Mouse (Mus musculus) testis, adult 2 months (tissue): ENCODE results near the gene Dlat. TPM values are rescaled to one million over a fixed set of nuclear protein-coding genes. Genes with fewer than 3 reads are reported as not detected.
"Not testable (repeated sequence)": the region's sequence is repeated elsewhere in the genome, so short reads cannot be mapped to it uniquely, and the experiment has no call there.

Experiments
- H3K27ac ChIP-seq: fragments of 200-500 bp; 2 replicates; pipeline ENCODE4 v1.5.1; 2012; ENCODE audit warnings: low read depth, low read length; ENCODE audit not compliant: control insufficient read depth, insufficient read depth
- H3K27me3 ChIP-seq: fragments of 200-500 bp; 2 replicates; pipeline ENCODE4 v1.6.1; 2012; ENCODE audit warnings: mild to moderate bottlenecking, low read length, moderate library complexity; ENCODE audit not compliant: control insufficient read depth, insufficient read depth
- H3K36me3 ChIP-seq: fragments of 200-500 bp; 2 replicates; pipeline ENCODE4 v1.6.1; 2012; ENCODE audit warnings: mild to moderate bottlenecking, low read length; ENCODE audit not compliant: control insufficient read depth, insufficient read depth
- H3K4me1 ChIP-seq: fragments of 200-500 bp; 2 replicates; pipeline ENCODE4 v1.6.1; 2012; ENCODE audit warnings: low read length; ENCODE audit not compliant: control insufficient read depth, insufficient read depth
- H3K4me3 ChIP-seq: fragments of 200-500 bp; 2 replicates; pipeline ENCODE4 v1.5.1; 2012; ENCODE audit warnings: low read depth, mild to moderate bottlenecking, low read length, moderate library complexity, mixed read lengths; ENCODE audit not compliant: control insufficient read depth
- CTCF ChIP-seq: fragments of 200-500 bp; IDR thresholded peaks from 2 replicates; pipeline ENCODE4 v1.5.1; 2012; ENCODE audit warnings: low read depth, mild to moderate bottlenecking, inconsistent platforms, low read length, moderate library complexity; ENCODE audit not compliant: control insufficient read depth, insufficient read depth, insufficient replicate concordance
- POLR2A ChIP-seq: fragments of 200-500 bp; IDR thresholded peaks from 2 replicates; pipeline ENCODE4 v1.6.1; 2012; ENCODE audit warnings: low read depth, mild to moderate bottlenecking, inconsistent platforms, low read length, moderate library complexity; ENCODE audit not compliant: control insufficient read depth
- polyA plus RNA-seq: library from polyadenylated mRNA; depleted of rRNA; stranded (reverse); fragments of >200 nt; gene quantifications from 2 replicates; pipeline ENCODE4 v1.2.3, GENCODE M21; 2012

The Dlat gene
- polyA plus RNA-seq, 1 experiment, result 36.8 TPM

GRCm38 (mm10) chr9:50658941-50659388 is 615 bp downstream of the Dlat start:
- TF ChIP-seq CTCF (no peak), POLR2A (no peak)
- H3K27me3 ChIP-seq, result no peaks in the 10 kb centered on the region
- H3K4me3 ChIP-seq, result peak overlapping the region; percentile 93
- H3K4me1 ChIP-seq, result peaks cover 3% of the 10 kb centered on the region
- H3K36me3 ChIP-seq, result no peaks in the 10 kb centered on the region
- peak overlapping the region; percentile 3; the same call in 1 of the 2 replicates for H3K27ac ChIP-seq

GRCm38 (mm10) chr9:50658391-50658790 is 1.2 kb downstream of the Dlat start:
- Histone ChIP-seq H3K27me3 (no peaks in the 10 kb centered on the region), H3K36me3 (no peaks in the 10 kb centered on the region), H3K4me1 (peaks cover 3% of the 10 kb centered on the region), H3K4me3 (peak overlapping the region; percentile 93; the same call in 1 of the 2 replicates), H3K27ac (no peak overlapping the region)
- TF ChIP-seq POLR2A (no peak), CTCF (no peak)

GRCm38 (mm10) chr9:50650503-50650902 is 9.1 kb downstream of the Dlat start:
- H3K4me1 ChIP-seq, result no peaks in the 10 kb centered on the region
- 0 out of 2 replicates have a peak, but pooled peaks cover 1% of the 10 kb centered on the region for H3K36me3 ChIP-seq
- no peak overlapping the region for H3K4me3 ChIP-seq
- no peaks in the 10 kb centered on the region for H3K27me3 ChIP-seq
- H3K27ac ChIP-seq, result no peak overlapping the region
- TF ChIP-seq POLR2A (no peak), CTCF (no peak)

- Histone ChIP-seq H3K27me3 (no peaks in the 10 kb centered on the region), H3K4me1 (no peaks in the 10 kb centered on the region), H3K36me3 (peaks cover 6% of the 10 kb centered on the region), H3K27ac (no peak overlapping the region), H3K4me3 (no peak overlapping the region)
- TF ChIP-seq CTCF, result no peak
- TF ChIP-seq POLR2A, result no peak
These were observed 12.7 kb downstream of the Dlat start for GRCm38 (mm10) chr9:50646826-50647370.

- Histone ChIP-seq H3K4me1 (no peaks in the 10 kb centered on the region), H3K27ac (no peak overlapping the region), H3K4me3 (no peak overlapping the region), H3K27me3 (no peaks in the 10 kb centered on the region), H3K36me3 (no peaks in the 10 kb centered on the region; the same call in 1 of the 2 replicates)
- TF ChIP-seq POLR2A (no peak), CTCF (no peak)
These were observed 25.3 kb downstream of the Dlat start for GRCm38 (mm10) chr9:50634270-50634669.

- H3K27ac ChIP-seq, result no peak overlapping the region
- H3K4me1 ChIP-seq, result no peaks in the 10 kb centered on the region
- H3K36me3 ChIP-seq, result no peaks in the 10 kb centered on the region; the same call in 1 of the 2 replicates
- no peak overlapping the region for H3K4me3 ChIP-seq
- no peaks in the 10 kb centered on the region for H3K27me3 ChIP-seq
- TF ChIP-seq CTCF (no peak), POLR2A (no peak)
These were observed 26.5 kb downstream of the Dlat start for GRCm38 (mm10) chr9:50633059-50633458.

- no peaks in the 10 kb centered on the region for H3K27me3 ChIP-seq
- TF ChIP-seq POLR2A, result no peak
- TF ChIP-seq CTCF, result no peak
- H3K4me3 ChIP-seq, result no peak overlapping the region
- no peak overlapping the region for H3K27ac ChIP-seq
- no peaks in the 10 kb centered on the region for H3K4me1 ChIP-seq
- H3K36me3 ChIP-seq, result no peaks in the 10 kb centered on the region; the same call in 1 of the 2 replicates
These were observed 27.4 kb downstream of the Dlat start for GRCm38 (mm10) chr9:50632016-50632688.

GRCm38 (mm10) chr9:50630903-50631302 is 28.7 kb downstream of the Dlat start:
- not testable (repeated sequence) for H3K27me3 ChIP-seq, H3K4me1 ChIP-seq, H3K36me3 ChIP-seq, H3K27ac ChIP-seq, H3K4me3 ChIP-seq
